Mouse (Mus musculus) midbrain, embryonic 14.5 days (tissue): ENCODE measurements around the gene Evx2. TPM values are rescaled to one million over a fixed set of nuclear protein-coding genes. Genes with fewer than 3 reads are reported as not detected.

Experiments used
- ATAC-seq: fragments of 200-750 bp; cut with Nextera tagmentation; 2 replicates; pipeline ENCODE4 v1.8.0; 2017; ENCODE audit warnings: moderate number of reproducible peaks, moderate library complexity; ENCODE audit not compliant: low FRiP score, low TSS enrichment
- DNase-seq: peaks from one replicate; pipeline ENCODE4 v3.0.0-alpha.2; 2015
- H3K27ac ChIP-seq: fragments of 300-500 bp; sonication (generic); replicated peaks from 2 replicates; pipeline ENCODE4 v1.5.1; 2014; ENCODE audit warnings: mild to moderate bottlenecking, low read depth, low read length, moderate library complexity
- H3K27me3 ChIP-seq: fragments of 300-500 bp; sonication (generic); 2 replicates; pipeline ENCODE4 v1.6.1; 2014; ENCODE audit warnings: low read length, control low read depth, mixed read lengths; ENCODE audit not compliant: control insufficient read depth, insufficient read depth
- H3K36me3 ChIP-seq: fragments of 300-500 bp; sonication (generic); 2 replicates; pipeline ENCODE4 v1.6.1; 2014; ENCODE audit warnings: low read length, control low read depth; ENCODE audit not compliant: control insufficient read depth, insufficient read depth
- H3K4me1 ChIP-seq: fragments of 300-500 bp; sonication (generic); 2 replicates; pipeline ENCODE4 v1.6.1; 2014; ENCODE audit warnings: mild to moderate bottlenecking, antibody characterized with exemption, low read length, control low read depth; ENCODE audit not compliant: control insufficient read depth, insufficient read depth
- H3K4me2 ChIP-seq: fragments of 300-500 bp; sonication (generic); 2 replicates; pipeline ENCODE4 v1.6.1; 2014; ENCODE audit warnings: mild to moderate bottlenecking, low read length, moderate library complexity
- H3K4me3 ChIP-seq: fragments of 300-500 bp; sonication (generic); replicated peaks from 2 replicates; pipeline ENCODE4 v1.5.1; 2014; ENCODE audit warnings: low read depth, low read length
- H3K9ac ChIP-seq: fragments of 300-500 bp; sonication (generic); replicated peaks from 2 replicates; pipeline ENCODE4 v1.6.1; 2014; ENCODE audit warnings: mild to moderate bottlenecking, low read length, moderate library complexity
- H3K9me3 ChIP-seq: fragments of 300-500 bp; sonication (generic); 2 replicates; pipeline ENCODE4 v1.6.1; 2016; ENCODE audit warnings: low read length, control low read depth, mixed read lengths; ENCODE audit not compliant: control insufficient read depth
- WGBS: fragments of 180-500 bp; shearing (Covaris S2); extraction: QIAGEN DNeasy Blood & Tissue Kit; methylation state at CpG from one replicate; pipeline ENCODE4 v1.1.7; 2014; 5-methylcytosine and 5-hydroxymethylcytosine counted together
- polyA plus RNA-seq: library from polyadenylated mRNA; unstranded; fragments of >200 nt; fragmentation: Nextera tagmentation; extraction: Ambion mirVana; gene quantifications from 2 replicates; pipeline ENCODE4 v1.2.1, GENCODE M21; 2014

The Evx2 gene
- polyA plus RNA-seq, 1 experiment from 2014 or later, result 1.2 TPM

- no peak within 1 kb of the TSS for H3K4me3 ChIP-seq
- no peak within 1 kb of the TSS for H3K4me2 ChIP-seq
- H3K36me3 ChIP-seq, result no peaks in the 10 kb centered on the region
- DNase-seq (no peak), ATAC-seq (peak; percentile 27; the same call in 1 of the 2 replicates)
- H3K27ac ChIP-seq, result no peak within 1 kb of the TSS
- no peaks in the 10 kb centered on the region; the same call in 1 of the 2 replicates for H3K9me3 ChIP-seq
- no peak within 1 kb of the TSS for H3K9ac ChIP-seq
- WGBS, result 1% methylated on average over 56 of the region's 56 CpGs
- peaks cover 96% of the 10 kb centered on the region for H3K27me3 ChIP-seq
- no peaks in the 10 kb centered on the region for H3K4me1 ChIP-seq
Measured at GRCm38 (mm10) chr2:74691022-74691951, 31.9 kb upstream of the Evx2 start, which contains the start of gene Hoxd10. Gene Hoxd10, plus strand, starts transcription at chr2:74691924.

GRCm38 (mm10) chr2:74690338-74690716 is 31.0 kb upstream of the Evx2 start:
- no peak overlapping the region for H3K4me3 ChIP-seq
- 8% methylated on average over 8 of the region's 8 CpGs for WGBS
- H3K4me1 ChIP-seq, result no peaks in the 10 kb centered on the region
- H3K9ac ChIP-seq, result no peak overlapping the region
- no peak for DNase-seq
- no peak overlapping the region for H3K27ac ChIP-seq
- no peak overlapping the region for H3K4me2 ChIP-seq
- H3K27me3 ChIP-seq, result peaks cover 95% of the 10 kb centered on the region
- H3K36me3 ChIP-seq, result no peaks in the 10 kb centered on the region
- ATAC-seq, result no peak
- no peaks in the 10 kb centered on the region; the same call in 1 of the 2 replicates for H3K9me3 ChIP-seq

- H3K4me3 ChIP-seq, result no peak overlapping the region
- H3K4me2 ChIP-seq, result no peak overlapping the region
- no peak overlapping the region for H3K27ac ChIP-seq
- H3K9me3 ChIP-seq, result no peaks in the 10 kb centered on the region; the same call in 1 of the 2 replicates
- DNase-seq (no peak), ATAC-seq (no peak)
- H3K27me3 ChIP-seq, result peaks cover 95% of the 10 kb centered on the region
- WGBS, result 1% methylated on average over 24 of the region's 24 CpGs
- no peaks in the 10 kb centered on the region for H3K36me3 ChIP-seq
- no peak overlapping the region for H3K9ac ChIP-seq
- no peaks in the 10 kb centered on the region for H3K4me1 ChIP-seq
Measured at GRCm38 (mm10) chr2:74689574-74690337, 30.4 kb upstream of the Evx2 start.

GRCm38 (mm10) chr2:74688795-74689573 is 29.6 kb upstream of the Evx2 start:
- H3K27me3 ChIP-seq, result peaks cover 95% of the 10 kb centered on the region
- WGBS, result 3% methylated on average over 12 of the region's 12 CpGs
- H3K4me3 ChIP-seq, result no peak overlapping the region
- DNase-seq, result no peak
- no peaks in the 10 kb centered on the region for H3K4me1 ChIP-seq
- ATAC-seq, result no peak
- H3K9ac ChIP-seq, result no peak overlapping the region
- no peak overlapping the region for H3K27ac ChIP-seq
- no peaks in the 10 kb centered on the region; the same call in 1 of the 2 replicates for H3K9me3 ChIP-seq
- H3K4me2 ChIP-seq, result no peak overlapping the region
- no peaks in the 10 kb centered on the region for H3K36me3 ChIP-seq

- Histone ChIP-seq H3K9me3 (no peaks in the 10 kb centered on the region; the same call in 1 of the 2 replicates), H3K4me3 (no peak overlapping the region), H3K4me1 (no peaks in the 10 kb centered on the region), H3K9ac (no peak overlapping the region), H3K27me3 (peaks cover 95% of the 10 kb centered on the region), H3K27ac (no peak overlapping the region), H3K36me3 (no peaks in the 10 kb centered on the region), H3K4me2 (no peak overlapping the region)
- no peak for DNase-seq
- WGBS, result 1% methylated on average over 31 of the region's 31 CpGs
- ATAC-seq, result no peak
Measured at GRCm38 (mm10) chr2:74687698-74688555, 28.6 kb upstream of the Evx2 start.

- Histone ChIP-seq H3K4me3 (no peak overlapping the region), H3K4me2 (no peak overlapping the region), H3K27me3 (peaks cover 95% of the 10 kb centered on the region), H3K9me3 (no peaks in the 10 kb centered on the region; the same call in 1 of the 2 replicates), H3K36me3 (no peaks in the 10 kb centered on the region), H3K9ac (no peak overlapping the region), H3K4me1 (0 out of 2 replicates have a peak, but pooled peaks cover 4% of the 10 kb centered on the region), H3K27ac (no peak overlapping the region)
- DNase-seq, result no peak
- under 1% methylated on average over 27 of the region's 27 CpGs for WGBS
- ATAC-seq, result no peak
Measured at GRCm38 (mm10) chr2:74686988-74687697, 27.8 kb upstream of the Evx2 start.

- 5% methylated on average over 17 of the region's 17 CpGs for WGBS
- no peak overlapping the region for H3K4me2 ChIP-seq
- no peak for ATAC-seq
Measured at GRCm38 (mm10) chr2:74686301-74686987, 27.1 kb upstream of the Evx2 start.

More at GRCm38 (mm10) chr2:74686301-74686987, 27.1 kb upstream of the Evx2 start:
- H3K27me3 ChIP-seq, result peaks cover 95% of the 10 kb centered on the region
- no peaks in the 10 kb centered on the region for H3K36me3 ChIP-seq
- DNase-seq, result peak; percentile 88
- no peak overlapping the region for H3K4me3 ChIP-seq
- H3K27ac ChIP-seq, result no peak overlapping the region
- 0 out of 2 replicates have a peak, but pooled peaks cover 4% of the 10 kb centered on the region for H3K4me1 ChIP-seq
- H3K9me3 ChIP-seq, result no peaks in the 10 kb centered on the region; the same call in 1 of the 2 replicates
- H3K9ac ChIP-seq, result no peak overlapping the region
